Mouse (Mus musculus): ENCODE results near the gene Rnf186. TPM values are rescaled to one million over a fixed set of nuclear protein-coding genes. Genes with fewer than 3 reads are reported as not detected.

Rnf186 gene
- polyA plus RNA-seq, 1 experiment from 2014 or later: not detected

- 42% methylated on average over 7 of the region's 7 CpGs for WGBS
These were observed 25.5 kb upstream of the Rnf186 start for GRCm38 (mm10) chr4:138941401-138941800.

GRCm38 (mm10) chr4:138941966-138942365 is 24.9 kb upstream of the Rnf186 start:
- WGBS: 71% methylated on average over 6 of the region's 6 CpGs
- Histone ChIP-seq H3K4me3 (ENCODE audit: low read length) (no peak overlapping the region), H3K36me3 (ENCODE audit: control insufficient read depth, insufficient read depth, low read length) (no peaks in the 10 kb centered on the region), H3K27ac (ENCODE audit: low read depth, low read length) (no peak overlapping the region), H3K9ac (ENCODE audit: low read depth, low read length) (no peak overlapping the region), H3K9me3 (ENCODE audit: control insufficient read depth, low read length) (no peaks in the 10 kb centered on the region), H3K4me1 (ENCODE audit: control insufficient read depth, insufficient read depth, low read depth, low read length) (no peaks in the 10 kb centered on the region), H3K27me3 (replicated peaks; ENCODE audit: control insufficient read depth, insufficient read depth, low read length) (no peaks in the 10 kb centered on the region), H3K4me2 (ENCODE audit: low read length) (no peak overlapping the region)
- ATAC-seq: no peak

More at GRCm38 (mm10) chr4:138941401-138941800, 25.5 kb upstream of the Rnf186 start:
- Histone ChIP-seq H3K9me3 (ENCODE audit: control insufficient read depth, low read length) (no peaks in the 10 kb centered on the region), H3K9ac (ENCODE audit: low read depth, low read length) (no peak overlapping the region), H3K36me3 (ENCODE audit: control insufficient read depth, insufficient read depth, low read length) (no peaks in the 10 kb centered on the region), H3K4me2 (ENCODE audit: low read length) (no peak overlapping the region), H3K27ac (ENCODE audit: low read depth, low read length) (no peak overlapping the region), H3K4me1 (ENCODE audit: control insufficient read depth, insufficient read depth, low read depth, low read length) (no peaks in the 10 kb centered on the region), H3K27me3 (replicated peaks; ENCODE audit: control insufficient read depth, insufficient read depth, low read length) (no peaks in the 10 kb centered on the region), H3K4me3 (ENCODE audit: low read length) (no peak overlapping the region)
- ATAC-seq: no peak

GRCm38 (mm10) chr4:138943730-138944129 is 23.2 kb upstream of the Rnf186 start:
- no peak overlapping the region for H3K4me2 ChIP-seq (ENCODE audit: low read length)
- WGBS: 31% methylated on average over 15 of the region's 15 CpGs
- no peak overlapping the region for H3K9ac ChIP-seq (ENCODE audit: low read depth, low read length)
- H3K27ac ChIP-seq (ENCODE audit: low read depth, low read length): no peak overlapping the region
- H3K4me3 ChIP-seq (ENCODE audit: low read length): no peak overlapping the region
- ATAC-seq: no peak
- H3K4me1 ChIP-seq (ENCODE audit: control insufficient read depth, insufficient read depth, low read depth, low read length): no peaks in the 10 kb centered on the region
- H3K36me3 ChIP-seq (ENCODE audit: control insufficient read depth, insufficient read depth, low read length): no peaks in the 10 kb centered on the region
- no peaks in the 10 kb centered on the region for H3K9me3 ChIP-seq (ENCODE audit: control insufficient read depth, low read length)
- no peaks in the 10 kb centered on the region for H3K27me3 ChIP-seq (replicated peaks; ENCODE audit: control insufficient read depth, insufficient read depth, low read length)

- no peaks in the 10 kb centered on the region for H3K4me1 ChIP-seq (ENCODE audit: control insufficient read depth, insufficient read depth, low read depth, low read length)
- H3K9me3 ChIP-seq (ENCODE audit: control insufficient read depth, low read length): no peaks in the 10 kb centered on the region
- H3K27me3 ChIP-seq (replicated peaks; ENCODE audit: control insufficient read depth, insufficient read depth, low read length): no peaks in the 10 kb centered on the region
- no peak overlapping the region for H3K4me3 ChIP-seq (ENCODE audit: low read length)
- H3K36me3 ChIP-seq (ENCODE audit: control insufficient read depth, insufficient read depth, low read length): no peaks in the 10 kb centered on the region
- no peak overlapping the region for H3K27ac ChIP-seq (ENCODE audit: low read depth, low read length)
- no peak overlapping the region for H3K4me2 ChIP-seq (ENCODE audit: low read length)
- H3K9ac ChIP-seq (ENCODE audit: low read depth, low read length): no peak overlapping the region
- 94% methylated on average over 2 of the region's 2 CpGs for WGBS
- ATAC-seq: no peak
These were observed 18.7 kb upstream of the Rnf186 start for GRCm38 (mm10) chr4:138948257-138948656.

GRCm38 (mm10) chr4:138958612-138959011 is 8.3 kb upstream of the Rnf186 start:
- Histone ChIP-seq H3K4me3 (ENCODE audit: low read length) (no peak overlapping the region), H3K4me2 (ENCODE audit: low read length) (no peak overlapping the region), H3K27ac (ENCODE audit: low read depth, low read length) (no peak overlapping the region), H3K9me3 (ENCODE audit: control insufficient read depth, low read length) (no peaks in the 10 kb centered on the region), H3K27me3 (replicated peaks; ENCODE audit: control insufficient read depth, insufficient read depth, low read length) (no peaks in the 10 kb centered on the region), H3K9ac (ENCODE audit: low read depth, low read length) (no peak overlapping the region), H3K4me1 (ENCODE audit: control insufficient read depth, insufficient read depth, low read depth, low read length) (no peaks in the 10 kb centered on the region), H3K36me3 (ENCODE audit: control insufficient read depth, insufficient read depth, low read length) (no peaks in the 10 kb centered on the region)
- ATAC-seq: no peak
- 85% methylated on average over 9 of the region's 9 CpGs for WGBS

GRCm38 (mm10) chr4:138959120-138959519 is 7.8 kb upstream of the Rnf186 start:
- no peak overlapping the region for H3K27ac ChIP-seq (ENCODE audit: low read depth, low read length)
- H3K9ac ChIP-seq (ENCODE audit: low read depth, low read length): no peak overlapping the region
- H3K4me2 ChIP-seq (ENCODE audit: low read length): no peak overlapping the region
- no peak for ATAC-seq
- no peaks in the 10 kb centered on the region for H3K27me3 ChIP-seq (replicated peaks; ENCODE audit: control insufficient read depth, insufficient read depth, low read length)
- no peaks in the 10 kb centered on the region for H3K4me1 ChIP-seq (ENCODE audit: control insufficient read depth, insufficient read depth, low read depth, low read length)
- no peaks in the 10 kb centered on the region for H3K9me3 ChIP-seq (ENCODE audit: control insufficient read depth, low read length)
- no peak overlapping the region for H3K4me3 ChIP-seq (ENCODE audit: low read length)
- H3K36me3 ChIP-seq (ENCODE audit: control insufficient read depth, insufficient read depth, low read length): no peaks in the 10 kb centered on the region
- WGBS: 81% methylated on average over 15 of the region's 15 CpGs

- no peak for ATAC-seq
- no peaks in the 10 kb centered on the region for H3K9me3 ChIP-seq (ENCODE audit: control insufficient read depth, low read length)
- WGBS: 58% methylated on average over 7 of the region's 7 CpGs
- no peak overlapping the region for H3K27ac ChIP-seq (ENCODE audit: low read depth, low read length)
- H3K36me3 ChIP-seq (ENCODE audit: control insufficient read depth, insufficient read depth, low read length): no peaks in the 10 kb centered on the region
- H3K4me2 ChIP-seq (ENCODE audit: low read length): no peak overlapping the region
- no peak overlapping the region for H3K9ac ChIP-seq (ENCODE audit: low read depth, low read length)
- no peaks in the 10 kb centered on the region for H3K27me3 ChIP-seq (replicated peaks; ENCODE audit: control insufficient read depth, insufficient read depth, low read length)
- H3K4me1 ChIP-seq (ENCODE audit: control insufficient read depth, insufficient read depth, low read depth, low read length): no peaks in the 10 kb centered on the region
- H3K4me3 ChIP-seq (ENCODE audit: low read length): no peak overlapping the region
These were observed 7.0 kb upstream of the Rnf186 start for GRCm38 (mm10) chr4:138959926-138960325.

- no peak overlapping the region for H3K4me2 ChIP-seq (ENCODE audit: low read length)
- H3K9ac ChIP-seq (ENCODE audit: low read depth, low read length): no peak overlapping the region
- no peaks in the 10 kb centered on the region for H3K27me3 ChIP-seq (replicated peaks; ENCODE audit: control insufficient read depth, insufficient read depth, low read length)
- H3K27ac ChIP-seq (ENCODE audit: low read depth, low read length): no peak overlapping the region
- no peaks in the 10 kb centered on the region for H3K36me3 ChIP-seq (ENCODE audit: control insufficient read depth, insufficient read depth, low read length)
- H3K9me3 ChIP-seq (ENCODE audit: control insufficient read depth, low read length): no peaks in the 10 kb centered on the region
- no peaks in the 10 kb centered on the region for H3K4me1 ChIP-seq (ENCODE audit: control insufficient read depth, insufficient read depth, low read depth, low read length)
- ATAC-seq: no peak
- 95% methylated on average over 5 of the region's 5 CpGs for WGBS
- no peak overlapping the region for H3K4me3 ChIP-seq (ENCODE audit: low read length)
These were observed 4.2 kb upstream of the Rnf186 start for GRCm38 (mm10) chr4:138962719-138963118.

GRCm38 (mm10) chr4:138965871-138966270 is 1.0 kb upstream of the Rnf186 start:
- H3K4me3 ChIP-seq (ENCODE audit: low read length): no peak overlapping the region
- H3K27me3 ChIP-seq (replicated peaks; ENCODE audit: control insufficient read depth, insufficient read depth, low read length): no peaks in the 10 kb centered on the region
- 70% methylated on average over 5 of the region's 5 CpGs for WGBS
- no peak for ATAC-seq
- no peaks in the 10 kb centered on the region for H3K9me3 ChIP-seq (ENCODE audit: control insufficient read depth, low read length)
- H3K36me3 ChIP-seq (ENCODE audit: control insufficient read depth, insufficient read depth, low read length): no peaks in the 10 kb centered on the region
- no peaks in the 10 kb centered on the region for H3K4me1 ChIP-seq (ENCODE audit: control insufficient read depth, insufficient read depth, low read depth, low read length)
- H3K27ac ChIP-seq (ENCODE audit: low read depth, low read length): no peak overlapping the region
- no peak overlapping the region for H3K9ac ChIP-seq (ENCODE audit: low read depth, low read length)
- no peak overlapping the region for H3K4me2 ChIP-seq (ENCODE audit: low read length)

- H3K27ac ChIP-seq (ENCODE audit: low read depth, low read length): no peak overlapping the region
- 94% methylated on average over 15 of the region's 15 CpGs for WGBS
These were observed 573 bp downstream of the Rnf186 start for GRCm38 (mm10) chr4:138967485-138967884.

More at GRCm38 (mm10) chr4:138967485-138967884, 573 bp downstream of the Rnf186 start:
- Histone ChIP-seq H3K36me3 (ENCODE audit: control insufficient read depth, insufficient read depth, low read length) (no peaks in the 10 kb centered on the region), H3K4me1 (ENCODE audit: control insufficient read depth, insufficient read depth, low read depth, low read length) (peaks cover 7% of the 10 kb centered on the region; the same call in 1 of the 2 replicates), H3K4me2 (ENCODE audit: low read length) (no peak overlapping the region), H3K9ac (ENCODE audit: low read depth, low read length) (no peak overlapping the region), H3K9me3 (ENCODE audit: control insufficient read depth, low read length) (no peaks in the 10 kb centered on the region), H3K27me3 (replicated peaks; ENCODE audit: control insufficient read depth, insufficient read depth, low read length) (no peaks in the 10 kb centered on the region), H3K4me3 (ENCODE audit: low read length) (no peak overlapping the region)
- ATAC-seq: no peak

Measured in hindbrain, embryonic 16.5 days (tissue).